ENCODE assay signal across 8 mouse cellular contexts in the genomic region with DNA sequence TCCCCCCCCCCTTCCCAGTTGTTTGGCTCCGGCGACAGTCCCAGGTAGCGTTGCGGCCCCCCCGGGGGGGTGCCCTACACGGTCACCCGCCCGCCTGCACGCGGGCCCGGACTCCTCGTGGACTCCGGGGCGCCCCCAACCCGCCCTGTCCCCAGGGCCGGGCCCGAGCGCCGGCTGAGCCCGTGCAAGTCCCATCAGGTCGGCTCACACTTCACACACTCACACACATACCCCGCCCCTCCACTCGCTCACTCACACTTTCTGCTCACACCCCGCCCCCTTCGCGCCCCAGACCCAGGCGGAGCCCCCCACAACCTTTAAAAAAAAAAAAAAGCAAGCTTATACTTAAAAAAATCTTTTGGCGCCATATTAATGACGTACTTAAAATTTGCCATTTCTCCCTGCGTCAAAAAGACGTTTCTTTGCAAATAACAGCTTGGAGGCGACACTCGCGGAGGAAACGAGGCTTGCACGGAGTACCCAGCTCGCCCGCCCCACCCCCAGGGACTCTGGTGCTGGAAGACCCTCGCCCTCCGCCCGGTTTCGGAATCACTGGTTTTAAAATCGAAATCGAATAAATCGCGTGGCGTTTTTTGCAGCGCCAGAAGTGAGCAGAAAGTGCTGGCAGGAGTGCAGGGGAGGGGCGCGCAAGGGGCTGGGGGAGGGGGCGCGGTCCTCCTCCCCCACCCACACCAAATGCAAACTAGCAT. TPM values are rescaled to one million over a fixed set of nuclear protein-coding genes. Genes with fewer than 3 reads are reported as not detected.
DNase-seq lines count a peak whose midpoint lies in the region; ATAC-seq and TF ChIP-seq lines count a peak whose summit lies in the region.

No protein-coding gene starts in this region.

- TF ChIP-seq EP300 in ES-Bruce4 (IDR thresholded peaks at IDR 0.05; ENCODE audit: insufficient read depth, low read depth, low read length): no peak

- peak overlapping the region; percentile 98 for H3K4me2 ChIP-seq in forebrain, embryonic 16.5 days (ENCODE audit: low read length)
- peak overlapping the region; percentile 97 for H3K4me2 ChIP-seq in lung, embryonic 15.5 days

- TF ChIP-seq POLR2A in ES-Bruce4 (IDR thresholded peaks at IDR 0.05; ENCODE audit: insufficient read depth, low read length): no peak

- no peaks in the 10 kb centered on the region for H3K4me1 ChIP-seq in ES-Bruce4 (ENCODE audit: control insufficient read depth, insufficient read depth, low read length)
- peaks cover 27% of the 10 kb centered on the region for H3K4me1 ChIP-seq in forebrain, embryonic 16.5 days (replicated peaks; ENCODE audit: control insufficient read depth, insufficient read depth, low read length)
- H3K4me1 ChIP-seq in hindbrain, embryonic 10.5 days (replicated peaks): peaks cover 49% of the 10 kb centered on the region
- peaks cover 36% of the 10 kb centered on the region for H3K4me1 ChIP-seq in lung, embryonic 15.5 days

- TF ChIP-seq CTCF in ES-Bruce4 (IDR thresholded peaks at IDR 0.05; ENCODE audit: low read depth, low read length): no peak

- peak; percentile 85 for DNase-seq in cerebellum, adult 11-12 months
- peak; percentile 58 for DNase-seq in hindbrain, embryonic 10.5 days (ENCODE audit: low spot score)
- DNase-seq in layer of hippocampus, adult 9-11 months: peak; percentile 85
- DNase-seq in ovary, adult 18-20 months (ENCODE audit: low spot score): peak; percentile 70
- DNase-seq in thymus, adult 18-20 months: peak; percentile 74 to 82

- H3K36me3 ChIP-seq in ES-Bruce4 (ENCODE audit: control insufficient read depth, insufficient read depth, low read length, poor library complexity, severe bottlenecking): no peaks in the 10 kb centered on the region
- no peaks in the 10 kb centered on the region for H3K36me3 ChIP-seq in forebrain, embryonic 16.5 days (ENCODE audit: control insufficient read depth, insufficient read depth)
- no peaks in the 10 kb centered on the region for H3K36me3 ChIP-seq in hindbrain, embryonic 10.5 days
- no peaks in the 10 kb centered on the region for H3K36me3 ChIP-seq in lung, embryonic 15.5 days

- peak overlapping the region; percentile 61 for H3K4me3 ChIP-seq in ES-Bruce4 (ENCODE audit: low read depth, low read length)
- H3K4me3 ChIP-seq in forebrain, embryonic 16.5 days (replicated peaks; ENCODE audit: low read length): peak overlapping the region; percentile 65
- H3K4me3 ChIP-seq in hindbrain, embryonic 10.5 days: peak overlapping the region; percentile 76
- H3K4me3 ChIP-seq in lung, embryonic 15.5 days: peak overlapping the region; percentile 71

- peak; percentile 51 for ATAC-seq in forebrain, embryonic 16.5 days
- ATAC-seq in lung, embryonic 15.5 days (ENCODE audit: borderline replicate concordance, extremely low read depth, low FRiP score, low TSS enrichment): peak; percentile 60

- H3K9ac ChIP-seq in ES-Bruce4 (ENCODE audit: low read depth, poor library complexity, severe bottlenecking): peak overlapping the region; percentile 78
- H3K9ac ChIP-seq in forebrain, embryonic 16.5 days (replicated peaks; ENCODE audit: low read depth, low read length): peak overlapping the region; percentile 75
- peak overlapping the region; percentile 86 for H3K9ac ChIP-seq in lung, embryonic 15.5 days

- under 1% methylated on average over 44 of the region's 52 CpGs for WGBS in forebrain, embryonic 16.5 days
- under 1% methylated on average over 52 of the region's 52 CpGs for WGBS in hindbrain, embryonic 10.5 days
- under 1% methylated on average over 52 of the region's 52 CpGs for WGBS in lung, embryonic 15.5 days

- H3K27ac ChIP-seq in ES-Bruce4 (ENCODE audit: insufficient read depth, low read length): peak overlapping the region; percentile 35; the same call in 1 of the 2 replicates
- 0 out of 2 replicates have a peak overlapping the region, but pooled peaks have one; percentile 47 for H3K27ac ChIP-seq in forebrain, embryonic 16.5 days (ENCODE audit: low read length)
- peak overlapping the region; percentile 80 for H3K27ac ChIP-seq in hindbrain, embryonic 10.5 days
- H3K27ac ChIP-seq in lung, embryonic 15.5 days: peak overlapping the region; percentile 97

- no peaks in the 10 kb centered on the region for H3K27me3 ChIP-seq in ES-Bruce4 (ENCODE audit: control insufficient read depth, insufficient read depth, low read length, poor library complexity, severe bottlenecking)
- H3K27me3 ChIP-seq in forebrain, embryonic 16.5 days (replicated peaks; ENCODE audit: control insufficient read depth, insufficient read depth, low read length): no peaks in the 10 kb centered on the region
- H3K27me3 ChIP-seq in hindbrain, embryonic 10.5 days (ENCODE audit: insufficient read depth, poor library complexity, severe bottlenecking): peaks cover 51% of the 10 kb centered on the region
- no peaks in the 10 kb centered on the region for H3K27me3 ChIP-seq in lung, embryonic 15.5 days

- no peaks in the 10 kb centered on the region for H3K9me3 ChIP-seq in ES-Bruce4 (replicated peaks; ENCODE audit: control insufficient read depth, insufficient read depth, low read length, poor library complexity, severe bottlenecking)
- no peaks in the 10 kb centered on the region for H3K9me3 ChIP-seq in forebrain, embryonic 16.5 days (ENCODE audit: control insufficient read depth, low read length)
- H3K9me3 ChIP-seq in hindbrain, embryonic 10.5 days: no peaks in the 10 kb centered on the region
- no peaks in the 10 kb centered on the region for H3K9me3 ChIP-seq in lung, embryonic 15.5 days

RNA-seq across cellular contexts. Expression of a gene that starts 0.5 kb away (rescaled TPM):
- polyA plus RNA-seq in ES-Bruce4 (2011; ENCODE audit: insufficient read depth, insufficient read length, low read depth, missing spikeins): 9.6 and 10.1 TPM in 2 replicates
- polyA plus RNA-seq in forebrain, embryonic 16.5 days (2015; fragmentation: Nextera tagmentation; extraction: Ambion mirVana): 0.47 and 0.70 TPM in 2 replicates
- polyA plus RNA-seq in hindbrain, embryonic 10.5 days (2016; fragmentation: Nextera tagmentation; extraction: Ambion mirVana): 0.35 and 0.39 TPM in 2 replicates
- polyA plus RNA-seq in lung, embryonic 15.5 days (2015; fragmentation: Nextera tagmentation; extraction: Ambion mirVana): 2.3 and 2.4 TPM in 2 replicates

Comparison
In these comparisons a context has a peak if more than half of its experiments do, and no peak if none do; other contexts are left out.
1. Peak in every context shown above with its lines: DNase-seq, ATAC-seq, H3K4me3 ChIP-seq and H3K27ac ChIP-seq.
2. H3K27ac ChIP-seq: peak in every context shown above with its lines; median percentile 97 in lung, embryonic 15.5 days; 80 in hindbrain, embryonic 10.5 days; 47 in forebrain, embryonic 16.5 days; 35 in ES-Bruce4.